Mouse (Mus musculus) spleen, postnatal 10 days (tissue): ENCODE data around the gene Ube2s.
A peak's percentile ranks its signal among the peaks of the same experiment; 100 is the strongest.
"Not testable (repeated sequence)": the region's sequence is repeated elsewhere in the genome, so short reads cannot be mapped to it uniquely, and the experiment has no call there.

Experiments
- DNase-seq, 2 experiments: peaks; one replicate each; pipeline ENCODE4 v3.0.0; 2021 to 2022; ENCODE audit warnings: low spot score in 2 of 2

Ube2s gene

DNA sequence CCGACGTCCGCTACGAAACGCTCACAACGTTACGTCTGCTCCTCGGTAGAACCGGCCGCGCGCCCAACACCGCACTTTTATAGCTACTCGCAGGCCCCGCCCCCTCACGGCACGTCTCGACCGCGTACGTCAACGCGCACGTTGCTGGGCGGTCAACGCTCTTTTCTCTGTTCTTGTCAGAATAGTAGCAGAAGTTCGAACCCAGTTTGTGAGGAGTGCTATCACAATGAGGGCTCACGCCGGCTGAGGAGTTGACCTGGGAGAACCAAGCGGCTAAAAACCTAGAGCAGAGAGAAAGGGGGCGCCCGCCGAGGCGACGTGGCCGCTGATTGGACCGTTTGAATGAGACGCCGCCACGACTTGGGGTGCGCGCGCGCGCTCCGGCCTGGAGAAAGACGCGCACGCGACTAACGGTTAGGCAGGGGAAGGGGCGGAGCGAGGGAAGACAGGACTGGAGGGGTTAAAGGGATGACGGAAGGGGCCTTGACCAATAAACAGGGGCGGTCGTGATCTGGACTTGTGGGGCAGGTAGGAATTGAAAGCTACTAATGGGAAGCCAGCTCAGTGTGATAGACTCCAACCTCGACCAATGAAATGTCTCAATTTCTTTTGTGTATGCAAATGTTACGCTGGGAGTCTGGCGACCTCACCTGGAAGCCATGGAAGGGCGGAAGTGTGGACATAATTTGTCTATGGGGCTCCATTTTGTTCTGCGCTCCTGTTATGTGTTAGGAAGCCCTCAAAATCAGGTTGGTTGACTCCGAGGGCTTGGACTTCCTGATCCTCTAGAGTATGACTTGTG is at the start of gene Ube2s:
Gene Ube2s (minus strand): TSS at position 288 of the 802 bp plus-strand sequence.
- DNase-seq: peak; percentile 99 to 100

DNA sequence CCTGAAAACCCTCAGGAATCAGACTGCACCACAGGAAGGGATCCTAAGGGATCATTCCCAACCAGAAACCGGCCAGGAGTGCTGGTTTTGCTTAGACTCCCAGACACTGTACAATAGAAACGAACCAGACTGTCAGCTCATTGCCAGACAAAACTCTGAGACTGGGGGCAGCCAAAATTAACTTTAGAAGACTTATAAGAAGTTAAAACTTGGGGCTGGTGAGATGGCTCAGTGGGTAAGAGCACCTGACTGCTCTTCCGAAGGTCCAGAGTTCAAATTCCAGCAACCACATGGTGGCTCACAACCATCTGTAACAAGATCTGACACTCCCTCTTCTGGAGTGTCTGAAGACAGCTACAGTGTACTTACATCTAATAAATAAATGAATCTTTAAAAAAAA is 48.5 kb upstream of the Ube2s start:
- not testable (repeated sequence) for DNase-seq

DNA sequence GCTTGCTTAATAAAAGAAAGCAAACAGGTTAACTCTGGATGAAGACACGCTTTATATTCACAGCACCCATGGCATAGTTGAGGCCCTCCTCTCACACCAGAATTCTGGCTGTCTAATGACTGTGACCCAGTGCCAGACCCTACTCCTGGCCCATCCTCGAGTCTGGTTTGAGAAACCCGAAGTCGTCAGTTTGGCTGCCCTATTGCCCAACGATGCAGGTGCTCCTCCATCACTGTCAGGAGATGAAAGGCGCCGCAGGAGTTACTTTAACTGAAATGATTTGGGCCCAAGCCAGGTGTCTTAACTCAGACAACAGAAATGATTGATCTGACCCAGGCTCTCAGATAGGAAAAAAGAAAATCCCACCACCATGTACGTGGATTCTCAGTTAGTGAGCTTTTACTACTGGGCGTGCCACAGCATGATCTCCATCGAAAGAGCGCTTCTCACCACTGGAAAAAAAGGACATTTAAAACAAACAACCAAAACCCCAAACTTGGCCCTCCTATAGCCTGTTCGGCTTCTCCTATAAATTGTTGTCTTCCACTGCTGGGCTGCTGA is 47.1 kb upstream of the Ube2s start:
- no peak for DNase-seq

DNA sequence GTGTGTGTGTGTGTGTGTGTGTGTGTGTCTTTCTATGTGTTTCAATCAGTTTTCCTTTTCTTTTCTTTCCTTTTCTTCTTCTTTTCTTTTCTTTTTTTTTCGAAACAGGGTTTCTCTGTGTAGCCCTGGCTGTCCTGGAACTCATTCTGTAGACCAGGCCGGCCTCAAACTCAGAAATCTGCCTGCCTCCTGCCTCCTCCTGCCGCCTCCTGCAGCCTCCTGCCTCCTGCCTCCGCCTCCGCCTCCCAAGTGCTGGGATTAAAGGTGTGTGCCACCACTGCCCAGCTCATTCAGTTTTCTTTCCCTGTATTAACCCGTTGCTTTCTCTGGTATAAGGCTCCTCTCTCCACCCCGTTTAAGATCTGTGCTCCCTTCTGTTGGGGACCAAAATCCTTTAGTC is 44.9 kb upstream of the Ube2s start:
- peak in 1 of 2 experiments; percentile 51 for DNase-seq

DNA sequence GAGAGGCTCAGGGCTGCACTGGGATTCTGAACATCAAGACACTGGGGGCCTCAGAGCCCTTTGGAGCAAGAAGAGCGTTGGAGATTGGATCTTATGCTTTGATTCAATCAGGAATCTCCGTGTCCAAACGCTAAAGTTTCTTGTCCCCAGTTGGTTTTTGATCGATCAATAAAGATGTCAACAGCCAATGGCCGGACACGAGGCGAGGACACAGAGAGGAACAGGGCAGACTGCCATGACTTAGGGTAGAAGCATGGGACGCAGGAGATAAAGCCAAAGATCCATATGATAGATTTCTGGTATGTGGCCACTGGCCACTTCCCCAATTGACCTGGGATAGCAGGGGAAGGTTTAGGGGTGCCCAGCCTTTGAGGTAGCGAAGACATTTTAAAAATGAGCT is 44.1 kb upstream of the Ube2s start:
- no peak for DNase-seq

DNA sequence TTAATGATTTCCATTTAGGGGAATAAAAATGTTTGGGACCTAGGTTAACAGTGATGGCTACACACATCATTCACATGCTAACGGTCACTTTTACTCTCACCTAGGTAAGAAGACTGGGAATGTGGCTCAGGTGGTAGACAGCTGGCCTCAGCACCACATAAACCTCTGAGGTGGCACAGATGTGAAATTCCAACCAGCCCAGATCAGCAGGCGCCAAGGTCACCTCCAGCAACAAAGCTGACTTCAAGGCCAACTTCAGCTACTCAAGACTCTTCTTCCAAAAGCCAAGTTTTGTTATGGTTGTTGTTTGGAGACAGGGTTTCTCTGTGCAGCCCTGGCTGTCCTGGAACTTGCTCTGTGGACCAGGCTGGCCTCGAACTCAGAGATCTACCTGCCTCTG is 41.2 kb upstream of the Ube2s start:
- no peak for DNase-seq

DNA sequence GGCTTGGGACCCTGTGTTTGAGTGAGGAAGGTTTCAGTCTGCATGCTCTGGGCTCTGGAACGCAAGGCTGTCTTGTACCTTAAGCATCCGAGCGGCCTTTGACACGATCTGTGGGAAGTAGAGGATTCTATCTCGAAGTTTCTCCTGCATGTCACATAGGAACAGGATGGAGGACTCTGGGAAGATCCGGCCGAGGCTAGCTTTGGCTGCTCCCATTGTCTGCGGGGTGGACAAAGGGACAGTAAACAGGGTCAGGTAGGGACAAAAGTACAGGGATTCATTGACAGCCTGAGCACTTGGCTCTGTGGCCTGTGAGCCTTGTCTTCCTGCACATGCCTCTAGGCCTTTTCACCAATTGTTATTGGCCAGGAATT is 38.9 kb upstream of the Ube2s start:
- DNase-seq: no peak

DNA sequence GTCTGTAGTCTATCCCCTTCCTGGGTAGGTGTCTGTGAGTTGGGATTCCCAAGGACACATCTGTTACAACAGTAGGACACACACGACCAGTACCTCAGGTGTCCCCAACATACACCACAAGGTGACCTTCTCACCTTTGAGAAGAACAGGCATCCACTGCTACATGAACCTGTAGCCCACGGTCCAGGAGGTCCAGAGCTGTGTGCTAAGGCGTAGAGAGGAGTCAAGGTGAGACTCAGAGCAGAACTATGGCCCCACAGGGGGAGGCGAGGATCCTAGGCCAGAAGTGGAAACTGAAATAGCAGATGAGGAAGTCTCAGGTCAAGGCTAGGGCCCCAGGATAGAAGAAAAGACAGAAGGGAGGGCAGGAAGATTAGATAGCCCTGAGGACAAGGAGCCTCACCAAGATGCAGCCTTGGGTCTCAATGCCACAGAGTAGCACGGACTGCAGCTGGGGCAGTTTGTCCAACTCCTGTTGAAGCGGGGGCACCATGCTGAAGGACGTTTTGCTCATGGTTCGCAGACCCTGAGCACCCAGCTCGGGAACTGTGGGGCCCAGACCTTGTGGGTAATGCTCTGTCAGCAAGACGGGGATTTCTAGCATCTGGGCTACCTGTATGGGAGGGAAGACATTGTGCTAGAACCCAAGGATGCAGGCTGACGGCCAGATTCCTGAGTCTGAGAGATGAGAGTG is 38.4 kb upstream of the Ube2s start:
- no peak for DNase-seq

DNA sequence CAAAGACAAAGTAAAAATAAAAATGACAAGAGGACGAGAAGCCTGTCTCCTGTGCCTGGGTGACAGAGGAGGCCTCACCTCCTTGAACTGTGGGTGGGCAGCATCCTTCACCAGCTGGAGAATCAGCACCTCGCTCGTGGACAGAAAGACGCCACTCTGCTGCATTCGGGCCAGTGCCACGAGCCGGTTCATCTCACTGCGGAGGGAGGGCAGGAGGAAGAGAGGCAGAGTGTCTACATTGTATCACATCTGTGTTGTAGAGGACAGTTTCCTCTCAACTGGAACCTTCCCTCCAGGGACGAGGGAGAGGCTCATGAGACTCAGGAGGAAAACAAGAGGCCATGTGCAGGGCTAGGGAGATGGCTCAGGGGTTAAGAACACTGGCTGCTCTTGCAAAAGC is 37.0 kb upstream of the Ube2s start:
- DNase-seq: no peak

DNA sequence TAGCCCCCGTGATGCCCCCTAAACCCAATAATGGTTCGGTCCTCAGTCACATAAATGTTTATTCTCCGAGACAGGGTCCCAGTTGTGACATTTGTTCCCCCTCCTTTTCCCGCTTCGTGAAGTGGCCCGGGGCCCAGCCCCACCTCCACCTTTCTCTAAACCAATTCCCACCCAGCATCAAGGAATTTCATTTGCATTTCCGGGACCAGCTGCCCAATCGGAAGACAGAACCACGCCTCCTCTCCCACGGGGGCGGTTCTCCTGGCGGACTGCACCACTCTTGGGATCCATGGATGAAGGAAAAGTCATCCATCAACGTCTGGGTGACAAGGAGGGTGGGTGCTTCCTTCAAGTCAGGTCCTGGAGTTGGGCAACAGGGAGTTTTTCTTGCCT is 32.5 kb upstream of the Ube2s start:
- no peak for DNase-seq

DNA sequence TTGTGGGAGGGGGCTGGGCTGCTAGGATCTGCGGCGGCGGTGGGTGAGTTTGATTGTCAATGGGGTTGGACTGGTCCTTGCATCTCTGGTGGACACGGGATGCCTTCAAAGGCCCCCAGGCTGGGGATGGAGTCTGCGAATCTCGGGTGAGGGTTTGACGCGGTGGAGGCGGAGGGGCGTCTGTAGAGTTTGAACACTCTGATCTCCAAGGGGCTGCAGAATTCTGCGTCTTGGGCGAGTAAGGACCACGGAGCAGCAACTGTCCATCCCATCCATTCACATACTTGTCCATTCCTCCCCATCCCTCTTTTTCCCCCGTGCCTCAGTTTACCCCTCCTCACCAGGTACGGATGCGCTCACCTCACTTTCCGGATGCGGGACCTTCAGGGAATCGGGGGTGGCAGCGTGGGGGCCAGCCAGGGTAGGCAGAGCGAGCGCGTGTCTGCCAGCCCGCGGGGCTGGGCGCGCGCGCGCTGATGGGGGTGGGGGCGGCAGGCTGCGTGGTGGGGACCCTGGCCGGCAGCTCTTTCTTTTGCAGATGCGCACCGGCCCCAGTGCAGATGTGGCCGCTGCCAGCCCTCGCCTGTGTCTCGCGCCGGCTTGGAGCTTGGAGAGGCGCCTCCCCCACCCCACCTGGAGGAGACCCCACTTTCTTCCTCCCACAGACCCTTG is 32.0 kb upstream of the Ube2s start, which contains the start of gene Shisa7:
Gene Shisa7 (minus strand): TSS at position 452 of the 672 bp plus-strand sequence.
- DNase-seq: no peak

DNA sequence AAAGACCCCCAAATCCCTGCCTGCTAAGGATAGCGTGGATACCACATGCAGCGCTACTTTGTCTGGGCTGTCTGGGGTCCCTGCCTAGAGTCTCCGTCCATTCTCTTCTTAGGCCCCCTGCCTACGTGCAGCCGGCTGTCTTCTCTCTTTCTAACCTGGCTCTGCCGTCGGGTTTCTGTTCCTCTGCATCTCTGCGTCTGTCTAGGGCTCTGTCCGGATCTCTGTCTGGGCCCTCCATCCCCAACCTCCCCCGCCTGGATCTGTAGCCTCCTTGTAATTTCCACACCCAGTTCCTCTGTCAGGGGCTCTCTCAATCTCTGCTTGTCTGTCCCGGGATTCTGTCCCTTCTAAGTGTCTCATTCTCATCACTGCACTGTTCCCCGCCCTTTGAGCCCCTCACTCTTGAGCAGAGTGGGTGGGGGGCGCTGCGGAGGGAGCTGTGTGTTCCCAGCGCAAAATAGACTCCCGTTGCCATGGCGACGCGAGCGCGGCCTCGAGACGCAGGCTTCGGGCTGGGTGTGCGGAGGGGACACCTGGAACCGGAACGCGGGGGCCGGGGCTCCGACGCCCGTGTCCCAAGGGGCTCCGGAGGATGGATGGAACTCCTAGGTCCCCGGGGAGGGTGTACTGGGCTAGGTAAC is 31.3 kb upstream of the Ube2s start:
- no peak for DNase-seq

DNA sequence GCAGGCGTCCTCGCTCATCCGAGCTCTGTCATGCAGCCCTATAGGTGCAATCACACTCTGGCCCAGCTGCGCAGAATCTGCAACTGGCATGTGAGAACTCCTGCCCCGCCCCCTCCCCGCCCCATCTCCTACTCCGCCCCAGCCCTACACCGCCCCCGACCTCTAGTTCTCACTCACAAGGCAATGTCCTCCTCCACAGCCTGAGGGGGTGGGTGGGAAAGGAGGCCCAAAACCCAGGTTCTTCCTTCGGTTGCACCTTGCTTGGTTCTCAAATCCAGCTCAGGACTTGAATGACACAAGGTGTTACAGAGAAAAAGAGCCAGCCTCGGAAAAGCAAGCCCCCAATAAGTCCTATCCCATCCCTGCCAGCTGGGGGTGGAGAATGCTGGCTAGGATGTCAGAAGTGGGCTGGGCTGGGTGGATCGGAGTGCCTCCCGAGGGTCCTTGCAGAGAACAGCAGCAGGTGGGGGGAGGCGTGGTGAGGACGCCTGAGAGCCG is 30.3 kb upstream of the Ube2s start:
- DNase-seq: no peak

DNA sequence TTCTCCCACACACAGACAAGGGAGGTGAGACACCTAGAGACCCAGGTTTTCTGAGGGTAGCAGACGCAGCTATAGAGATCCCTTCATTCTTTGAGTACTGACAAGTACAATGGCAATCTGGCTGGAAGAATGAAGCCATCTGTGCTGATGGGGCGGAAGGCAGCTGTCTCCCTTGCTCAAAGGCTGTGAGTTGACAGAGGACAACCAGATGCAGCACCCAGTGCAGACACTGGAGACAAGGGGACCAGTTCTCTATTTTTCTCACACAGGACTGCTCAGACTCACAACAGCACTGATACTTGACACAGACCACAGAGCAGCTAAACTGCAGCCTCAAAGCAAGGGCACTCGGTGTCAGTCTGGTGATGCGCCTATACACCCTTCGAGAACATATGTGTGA is 29.7 kb upstream of the Ube2s start:
- DNase-seq: no peak

DNA sequence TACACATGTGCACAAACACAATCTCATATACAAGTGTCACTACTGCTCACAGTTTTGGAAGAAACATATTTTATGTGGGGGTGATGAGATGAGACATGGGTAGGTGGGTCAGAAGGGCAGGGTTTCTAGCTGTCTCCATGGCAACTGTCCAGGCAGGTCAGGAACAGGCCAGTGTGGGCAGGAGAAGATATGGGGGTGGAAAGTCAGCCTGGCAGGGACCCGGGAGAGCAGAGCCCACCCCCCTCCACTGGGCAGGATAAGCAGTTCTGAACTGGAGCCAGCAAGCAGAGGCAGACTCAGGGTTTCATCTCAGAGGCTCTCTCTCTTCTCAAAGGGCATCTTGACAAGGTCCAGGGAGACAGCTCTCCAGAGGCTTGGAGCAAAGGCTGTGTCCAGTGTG is 25.2 kb upstream of the Ube2s start:
- DNase-seq: no peak

DNA sequence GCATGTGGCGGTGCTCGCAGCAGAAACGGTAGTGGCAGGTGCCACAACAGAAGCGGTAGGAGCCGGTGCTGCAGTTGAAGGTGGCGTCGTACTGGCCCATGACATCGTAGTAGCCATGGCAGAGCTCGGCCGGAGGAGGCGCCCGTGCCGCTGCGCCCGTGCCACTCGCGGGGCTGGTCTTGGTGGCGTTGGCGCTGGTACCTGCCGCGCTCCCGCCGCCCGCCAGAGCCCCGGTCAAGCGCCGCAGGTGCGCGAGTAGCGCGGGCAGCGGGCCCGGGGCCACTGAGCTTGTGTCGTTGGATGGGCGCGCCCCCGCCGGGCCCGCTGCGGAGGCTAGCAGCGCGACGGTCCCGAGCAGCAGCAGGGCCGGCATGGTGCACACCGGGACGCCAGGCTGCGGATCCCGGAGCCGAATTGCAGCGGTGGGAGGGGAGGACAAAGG is 24.0 kb upstream of the Ube2s start:
- DNase-seq: peak; percentile 25 to 65

DNA sequence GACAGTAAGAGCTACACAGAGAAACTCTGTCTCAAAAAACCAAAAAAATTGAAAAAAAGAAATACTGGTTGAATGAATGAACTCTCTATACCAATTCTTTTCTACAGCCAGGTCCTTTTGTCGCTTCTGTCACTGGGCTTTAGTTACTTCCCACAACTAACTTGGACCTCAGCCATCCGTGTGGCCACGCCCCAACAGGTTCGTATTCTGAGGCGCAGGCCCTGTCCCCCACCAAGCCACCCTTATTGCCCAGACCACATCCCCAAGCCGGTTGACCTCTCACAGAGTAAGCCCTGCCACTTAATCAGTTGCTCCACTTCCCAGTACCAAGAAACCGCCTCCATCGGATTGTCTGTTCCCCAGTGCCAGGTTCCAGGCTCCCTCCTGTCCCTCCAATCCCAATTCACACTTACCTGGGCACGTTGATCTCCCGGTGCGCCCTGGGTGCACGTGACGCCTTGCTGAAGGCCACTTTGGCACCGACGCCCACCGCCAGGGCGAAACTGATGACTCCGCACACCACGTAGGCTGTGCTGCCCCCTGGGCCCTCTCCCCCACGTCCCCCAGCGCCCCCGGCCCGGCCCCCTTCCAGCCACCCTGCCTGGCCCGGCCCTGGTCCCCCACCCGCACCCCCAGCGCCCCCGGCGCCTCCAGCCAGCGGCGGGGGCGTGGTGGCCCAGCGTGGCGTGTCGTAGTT is 23.4 kb upstream of the Ube2s start:
- no peak for DNase-seq

DNA sequence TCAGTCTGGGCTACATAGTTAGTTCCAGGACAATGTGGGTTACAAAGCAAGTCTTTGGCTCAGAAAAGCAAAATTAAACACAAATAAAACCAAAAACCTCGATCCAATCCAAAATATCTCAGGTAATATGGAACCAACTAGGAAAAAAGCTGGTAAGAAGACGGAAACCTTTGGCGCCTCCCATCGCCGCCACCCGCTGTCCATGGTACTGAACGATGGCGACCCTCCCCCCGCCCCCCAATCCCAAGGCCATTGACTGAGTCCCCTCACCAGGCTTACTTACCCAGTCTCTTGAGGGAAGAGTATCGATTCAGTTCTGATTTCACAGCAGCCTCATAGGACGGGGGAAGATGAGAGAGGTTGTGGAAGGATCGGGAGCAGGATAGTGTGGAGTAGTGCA is 18.1 kb upstream of the Ube2s start:
- DNase-seq: no peak

DNA sequence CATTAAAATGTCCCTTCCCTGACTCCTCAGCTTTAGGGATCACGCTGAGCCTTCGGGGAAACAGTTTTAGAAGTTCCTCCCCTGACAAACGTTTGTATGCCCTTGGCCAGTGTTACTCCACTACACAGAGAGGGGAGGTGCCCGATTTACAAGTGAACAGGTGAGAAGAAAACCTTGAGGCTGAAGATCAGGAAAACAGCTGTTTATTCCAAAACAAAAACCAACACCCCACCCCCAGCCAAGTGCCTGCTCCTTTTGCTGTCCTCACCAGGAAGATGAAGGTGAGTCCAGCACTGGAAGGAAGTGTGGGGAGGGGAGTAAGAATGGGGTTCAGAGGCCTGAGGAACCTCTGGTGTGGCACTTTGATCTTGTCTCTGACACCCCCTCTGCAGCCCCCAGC is 13.0 kb upstream of the Ube2s start:
- no peak for DNase-seq

DNA sequence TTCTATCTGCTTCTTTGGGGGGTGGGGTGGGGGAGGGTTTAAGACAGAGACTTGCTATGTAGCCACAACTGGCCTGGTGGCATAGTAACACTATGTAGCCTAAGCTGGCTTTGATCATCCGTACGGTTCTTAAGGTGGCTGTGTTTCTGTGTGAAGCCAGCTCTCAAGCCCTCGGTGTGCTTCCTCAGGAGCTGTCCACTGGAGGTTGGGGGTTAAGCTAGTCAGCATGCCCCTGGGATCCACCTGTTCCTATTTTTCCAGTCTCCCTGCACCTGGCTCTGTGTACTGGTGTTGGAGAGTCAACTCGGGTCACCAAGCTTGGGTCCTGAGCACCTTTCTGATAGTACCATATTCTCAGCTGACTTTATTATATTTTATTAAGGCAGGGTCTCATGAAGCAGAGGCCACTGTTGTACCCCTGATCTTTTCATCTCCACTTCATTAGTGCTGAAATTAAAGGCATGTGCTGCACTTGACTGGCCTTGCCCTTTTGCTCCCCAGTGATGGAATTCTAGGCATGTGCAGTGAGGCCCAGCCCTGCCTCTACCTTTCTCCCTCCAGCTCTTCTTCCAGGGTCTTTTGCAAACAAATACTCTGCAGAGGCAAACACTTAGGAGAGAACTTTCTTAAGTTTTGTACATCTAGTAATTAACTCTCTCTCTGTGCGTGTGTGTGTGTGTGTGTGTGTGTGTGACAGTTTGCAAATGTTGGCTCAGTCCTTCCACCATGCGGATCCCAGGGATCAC is 9.9 kb upstream of the Ube2s start:
- no peak for DNase-seq
